Mouse (Mus musculus): Measurements from ENCODE around the gene Ankle1. TPM values are rescaled to one million over a fixed set of nuclear protein-coding genes. Genes with fewer than 3 reads are reported as not detected.

Ankle1 gene
- polyA plus RNA-seq, 1 experiment from 2014 or later: 10.3 TPM

DNA sequence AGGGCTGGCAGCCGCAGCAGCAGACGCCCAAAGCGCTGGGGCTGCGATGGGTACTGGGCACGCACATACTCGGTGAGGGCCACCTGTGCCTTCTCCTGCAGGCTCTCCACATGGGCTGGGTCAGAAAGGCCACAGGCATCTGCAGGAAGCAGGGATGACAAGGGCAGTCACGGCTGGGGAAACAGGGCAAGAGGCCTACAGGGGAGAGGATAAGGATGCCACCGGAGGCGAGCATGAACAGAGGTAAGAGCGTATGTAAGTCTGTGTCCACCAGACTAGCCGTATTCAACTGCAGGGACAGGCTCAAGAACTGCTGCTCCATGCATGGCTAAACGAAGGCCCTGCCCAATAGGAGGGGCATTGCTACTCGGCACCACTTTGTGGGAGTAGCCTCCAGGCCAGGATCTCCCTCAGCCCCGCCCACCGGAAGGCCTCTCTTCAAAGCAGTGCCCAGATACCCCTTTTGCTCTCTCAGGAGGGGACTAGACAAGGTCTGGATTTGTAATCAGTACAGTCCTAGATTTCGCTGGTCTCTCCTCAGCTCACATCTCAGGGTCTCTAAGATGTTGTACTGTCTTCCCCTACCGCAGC is 31.1 kb upstream of the Ankle1 start:
- Histone ChIP-seq H3K9me3 (no peaks in the 10 kb centered on the region), H3K4me1 (replicated peaks) (peaks cover 51% of the 10 kb centered on the region), H3K27ac (no peak overlapping the region; the same call in 1 of the 2 replicates), H3K27me3 (no peaks in the 10 kb centered on the region), H3K9ac (0 out of 2 replicates have a peak overlapping the region, but pooled peaks have one; percentile 75), H3K36me3 (peaks cover 26% of the 10 kb centered on the region), H3K4me3 (no peak overlapping the region), H3K4me2 (0 out of 2 replicates have a peak overlapping the region, but pooled peaks have one; percentile 67)
- ATAC-seq (ENCODE audit: low FRiP score): no peak
- WGBS: 80% methylated on average over 17 of the region's 17 CpGs

- Histone ChIP-seq H3K27me3 (no peaks in the 10 kb centered on the region), H3K36me3 (peaks cover 24% of the 10 kb centered on the region), H3K4me3 (peak overlapping the region; percentile 40), H3K4me2 (peak overlapping the region; percentile 67), H3K9ac (peak overlapping the region; percentile 75), H3K27ac (peak overlapping the region; percentile 82), H3K4me1 (replicated peaks) (peaks cover 56% of the 10 kb centered on the region), H3K9me3 (no peaks in the 10 kb centered on the region)
- ATAC-seq (ENCODE audit: low FRiP score): peak; percentile 4; the same call in 1 of the 2 replicates
- 5% methylated on average over 63 of the region's 74 CpGs for WGBS
These were observed 30.0 kb upstream of the Ankle1 start for GRCm38 (mm10) chr8:71375581-71376422.

DNA sequence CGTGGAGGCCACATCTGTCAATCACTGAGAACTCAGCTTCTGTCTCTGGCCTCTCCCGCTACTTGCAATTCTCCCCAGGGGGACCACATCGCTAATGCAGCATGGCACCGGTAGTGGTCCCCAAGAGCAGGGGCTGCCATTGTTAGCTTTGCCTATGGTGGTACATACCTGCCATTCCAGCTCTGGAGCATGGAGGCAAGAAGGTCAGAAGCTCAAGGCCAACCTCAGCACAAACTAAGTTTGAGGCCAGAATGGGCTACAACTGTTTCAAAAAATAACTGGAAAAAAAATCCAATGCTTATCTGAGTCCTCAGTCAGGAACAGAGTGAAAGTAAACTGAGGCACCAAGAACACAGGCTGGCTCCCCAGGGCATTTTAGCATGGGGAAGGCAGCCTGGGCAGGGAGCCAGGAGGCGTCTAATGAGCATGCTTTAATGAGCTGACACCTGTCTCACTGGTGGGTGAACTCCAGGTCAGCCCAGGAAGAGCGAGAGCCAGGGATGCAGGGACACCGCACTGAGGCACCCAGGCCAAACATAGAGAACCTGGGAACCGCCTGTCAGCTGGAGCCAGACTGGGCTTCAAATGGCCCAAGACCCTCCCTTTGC is 29.3 kb upstream of the Ankle1 start:
- peak overlapping the region; percentile 67 for H3K4me2 ChIP-seq
- H3K36me3 ChIP-seq: peaks cover 24% of the 10 kb centered on the region
- peak overlapping the region; percentile 75 for H3K9ac ChIP-seq
- H3K27me3 ChIP-seq: no peaks in the 10 kb centered on the region
- peak overlapping the region; percentile 82; the same call in 1 of the 2 replicates for H3K27ac ChIP-seq
- peak overlapping the region; percentile 40 for H3K4me3 ChIP-seq
- ATAC-seq (ENCODE audit: low FRiP score): no peak
- peaks cover 60% of the 10 kb centered on the region for H3K4me1 ChIP-seq (replicated peaks)
- H3K9me3 ChIP-seq: no peaks in the 10 kb centered on the region
- 23% methylated on average over 8 of the region's 8 CpGs for WGBS

GRCm38 (mm10) chr8:71379008-71379407 is 26.8 kb upstream of the Ankle1 start:
- H3K27ac ChIP-seq: no peak overlapping the region; the same call in 1 of the 2 replicates
- peaks cover 16% of the 10 kb centered on the region for H3K36me3 ChIP-seq
- H3K9me3 ChIP-seq: no peaks in the 10 kb centered on the region
- 23% methylated on average over 4 of the region's 4 CpGs for WGBS
- peak overlapping the region; percentile 62 for H3K4me3 ChIP-seq
- peaks cover 78% of the 10 kb centered on the region for H3K4me1 ChIP-seq (replicated peaks)
- H3K27me3 ChIP-seq: no peaks in the 10 kb centered on the region
- peak overlapping the region; percentile 87 for H3K9ac ChIP-seq
- ATAC-seq (ENCODE audit: low FRiP score): no peak
- H3K4me2 ChIP-seq: peak overlapping the region; percentile 100

GRCm38 (mm10) chr8:71379512-71380075 is 26.2 kb upstream of the Ankle1 start:
- Histone ChIP-seq H3K4me2 (peak overlapping the region; percentile 100), H3K27ac (no peak overlapping the region), H3K36me3 (peaks cover 11% of the 10 kb centered on the region), H3K9ac (peak overlapping the region; percentile 87), H3K4me3 (peak overlapping the region; percentile 62), H3K9me3 (no peaks in the 10 kb centered on the region), H3K4me1 (replicated peaks) (peaks cover 78% of the 10 kb centered on the region), H3K27me3 (no peaks in the 10 kb centered on the region)
- 17% methylated on average over 3 of the region's 3 CpGs for whole genome bisulfite sequencing
- ATAC-seq (ENCODE audit: low FRiP score): no peak

DNA sequence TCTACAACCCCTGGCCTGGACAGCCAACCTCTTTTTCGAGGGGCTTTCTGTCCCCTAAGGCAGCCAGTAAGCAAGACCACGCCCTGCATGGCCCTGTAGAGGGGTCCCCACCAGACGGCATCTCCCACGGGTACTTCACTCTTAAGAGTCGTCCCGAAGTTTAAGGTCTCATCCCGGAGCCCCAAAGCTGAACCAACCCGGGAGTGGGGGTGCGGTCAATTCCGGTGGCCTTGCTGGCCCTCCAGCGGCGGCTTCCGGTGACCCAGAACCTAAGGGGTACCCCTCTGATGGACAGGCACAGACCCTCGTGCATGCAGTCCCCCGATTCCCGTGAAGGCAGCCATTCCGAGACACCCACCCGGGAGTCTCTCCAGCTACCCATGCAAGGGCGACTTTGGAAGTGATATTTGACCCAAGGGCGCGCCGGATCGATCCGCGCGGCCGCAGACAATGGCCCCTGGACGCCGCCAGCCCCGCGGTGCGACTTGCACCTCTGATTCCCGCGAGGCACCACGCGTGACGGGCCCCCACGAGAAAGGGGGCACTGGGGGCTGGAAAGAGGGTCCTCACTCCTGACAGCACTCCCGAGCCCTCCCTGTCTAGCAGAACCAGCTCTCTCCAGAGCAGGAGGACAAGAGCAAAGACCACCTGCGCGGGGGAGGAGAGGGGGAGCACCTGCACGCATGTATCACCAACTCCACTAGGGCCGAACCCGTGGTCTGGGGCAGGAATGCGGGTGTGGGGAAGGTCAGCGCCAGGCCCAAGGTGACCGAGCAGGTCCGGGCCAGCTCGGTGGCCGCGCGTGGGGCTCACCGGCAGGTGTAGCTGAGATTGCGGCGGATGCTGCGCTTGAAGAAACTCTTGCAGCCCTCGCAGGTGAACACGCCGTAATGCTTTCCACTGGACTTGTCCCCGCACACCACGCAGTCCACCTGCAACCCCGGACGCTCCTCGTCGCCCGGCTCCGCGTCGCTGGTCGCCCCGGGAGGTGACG is 25.3 kb upstream of the Ankle1 start:
- peak overlapping the region; percentile 62 for H3K4me3 ChIP-seq
- WGBS: 1% methylated on average over 72 of the region's 72 CpGs
- peak overlapping the region; percentile 90; the same call in 1 of the 2 replicates for H3K27ac ChIP-seq
- no peak for ATAC-seq (ENCODE audit: low FRiP score)
- peaks cover 7% of the 10 kb centered on the region for H3K36me3 ChIP-seq
- no peaks in the 10 kb centered on the region for H3K27me3 ChIP-seq
- peak overlapping the region; percentile 100 for H3K4me2 ChIP-seq
- H3K9me3 ChIP-seq: no peaks in the 10 kb centered on the region
- peaks cover 71% of the 10 kb centered on the region for H3K4me1 ChIP-seq (replicated peaks)
- H3K9ac ChIP-seq: peak overlapping the region; percentile 87

DNA sequence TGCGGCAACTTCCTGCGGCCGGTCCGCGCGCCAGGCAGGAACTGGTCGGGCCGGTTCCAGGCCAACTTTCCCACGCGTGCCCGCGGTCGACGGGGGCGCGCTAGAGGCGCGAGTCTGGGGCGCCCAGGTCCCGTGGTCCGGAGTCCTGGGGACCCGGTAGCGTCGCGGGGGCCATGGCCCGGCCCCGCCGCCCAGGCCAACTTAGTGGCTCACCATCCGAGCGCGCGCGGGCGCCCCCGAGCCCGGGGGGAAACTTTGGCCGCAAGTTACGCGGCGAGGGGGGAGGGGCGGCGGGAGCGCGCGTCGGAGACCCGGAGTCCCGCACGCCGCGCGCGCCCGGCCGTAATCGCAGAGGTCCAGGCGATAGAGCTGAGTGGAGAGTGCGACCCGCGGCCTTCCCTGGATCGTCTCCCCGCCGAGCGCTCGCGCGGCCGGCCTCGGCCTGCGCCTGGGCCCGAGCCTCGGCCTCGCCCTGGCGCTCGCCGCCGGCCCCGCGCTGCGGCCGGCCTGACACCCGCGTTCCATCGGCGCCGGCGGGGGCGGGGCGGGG is 24.3 kb upstream of the Ankle1 start, which contains the start of gene Nr2f6:
Gene Nr2f6, minus strand, starts transcription at position 540 of the 550 bp plus-strand sequence.
- H3K4me3 ChIP-seq: peak within 1 kb of the TSS; percentile 62
- peak within 1 kb of the TSS; percentile 100 for H3K4me2 ChIP-seq
- H3K27ac ChIP-seq: peak within 1 kb of the TSS; percentile 90
- ATAC-seq (ENCODE audit: low FRiP score): peak; percentile 57
- peak within 1 kb of the TSS; percentile 87 for H3K9ac ChIP-seq
- no peaks in the 10 kb centered on the region for H3K27me3 ChIP-seq
- H3K9me3 ChIP-seq: no peaks in the 10 kb centered on the region
- WGBS: 2% methylated on average over 49 of the region's 89 CpGs
- H3K4me1 ChIP-seq (replicated peaks): peaks cover 61% of the 10 kb centered on the region
- peaks cover 7% of the 10 kb centered on the region for H3K36me3 ChIP-seq

GRCm38 (mm10) chr8:71381971-71382961 is 23.5 kb upstream of the Ankle1 start:
- Histone ChIP-seq H3K9ac (peak overlapping the region; percentile 87), H3K9me3 (no peaks in the 10 kb centered on the region), H3K36me3 (peaks cover 7% of the 10 kb centered on the region), H3K27ac (peak overlapping the region; percentile 90), H3K4me3 (peak overlapping the region; percentile 62), H3K4me1 (replicated peaks) (peaks cover 55% of the 10 kb centered on the region), H3K4me2 (peak overlapping the region; percentile 100), H3K27me3 (no peaks in the 10 kb centered on the region)
- ATAC-seq (ENCODE audit: low FRiP score): peak; percentile 74
- WGBS: under 1% methylated on average over 45 of the region's 80 CpGs

DNA sequence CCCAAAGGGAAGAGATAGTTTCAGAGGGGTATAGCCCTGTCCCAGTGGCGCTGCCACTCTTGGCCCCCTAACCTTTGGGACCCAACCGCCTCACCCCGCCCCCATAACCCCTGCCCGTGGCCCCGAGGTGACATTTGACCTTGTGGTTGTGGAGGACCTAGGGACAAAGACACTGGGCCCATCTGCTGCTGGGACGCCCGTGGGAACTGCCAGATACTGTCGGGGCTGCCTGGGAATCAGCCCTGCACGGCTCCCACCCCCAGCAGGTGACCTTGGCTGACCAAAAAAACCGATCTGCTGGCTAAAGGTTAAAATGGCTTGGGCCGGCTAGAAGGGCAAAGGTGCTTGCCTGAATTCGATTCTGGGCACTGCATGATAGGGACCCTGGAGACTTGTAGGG is 22.4 kb upstream of the Ankle1 start:
- no peak overlapping the region for H3K4me3 ChIP-seq
- no peak overlapping the region for H3K27ac ChIP-seq
- WGBS: 13% methylated on average over 11 of the region's 12 CpGs
- H3K27me3 ChIP-seq: no peaks in the 10 kb centered on the region
- no peaks in the 10 kb centered on the region for H3K9me3 ChIP-seq
- ATAC-seq (ENCODE audit: low FRiP score): no peak
- no peak overlapping the region for H3K9ac ChIP-seq
- H3K4me2 ChIP-seq: no peak overlapping the region
- no peaks in the 10 kb centered on the region for H3K36me3 ChIP-seq
- H3K4me1 ChIP-seq (replicated peaks): peaks cover 47% of the 10 kb centered on the region

DNA sequence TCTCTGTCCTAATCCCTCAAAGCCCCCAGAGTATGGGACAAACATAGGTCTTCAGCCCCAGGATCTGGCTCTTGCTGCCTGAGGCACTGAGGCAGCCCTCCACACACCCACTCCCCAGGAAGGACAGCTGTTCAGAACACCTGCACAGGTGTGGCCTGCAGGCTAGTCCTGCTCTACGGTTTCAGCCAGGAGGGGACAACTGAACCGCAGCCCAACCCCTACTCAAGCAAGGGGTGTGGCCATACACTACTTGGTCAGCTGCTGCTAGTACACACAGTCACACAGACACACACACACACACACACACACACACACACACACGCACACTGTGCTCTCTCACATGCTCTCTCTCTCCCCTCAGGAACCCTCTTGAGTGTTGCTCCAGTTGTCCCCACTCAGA is 21.9 kb upstream of the Ankle1 start:
- WGBS: 54% methylated on average over 3 of the region's 3 CpGs
- H3K9ac ChIP-seq: no peak overlapping the region
- H3K4me2 ChIP-seq: no peak overlapping the region

More for the DNA sequence above, 21.9 kb upstream of the Ankle1 start:
- no peaks in the 10 kb centered on the region for H3K9me3 ChIP-seq
- no peaks in the 10 kb centered on the region for H3K27me3 ChIP-seq
- no peaks in the 10 kb centered on the region for H3K36me3 ChIP-seq
- H3K4me1 ChIP-seq (replicated peaks): peaks cover 43% of the 10 kb centered on the region
- ATAC-seq (ENCODE audit: low FRiP score): no peak
- H3K27ac ChIP-seq: no peak overlapping the region
- H3K4me3 ChIP-seq: no peak overlapping the region

All from hindbrain, embryonic 13.5 days (tissue).